Mouse (Mus musculus) naive thymus-derived CD4-positive, alpha-beta T cell, adult 2 months (primary cell): ENCODE data around the gene Zfp398.

Experiments used
- DNase-seq: peaks from one replicate; pipeline ENCODE4 v3.0.0-alpha.2; 2011; ENCODE audit warnings: low read depth

Gene Zfp398

GRCm38 (mm10) chr6:47903587-47903986, 68.1 kb downstream of the Zfp398 start:
- no peak for DNase-seq

- no peak for DNase-seq
Observed at GRCm38 (mm10) chr6:47904361-47904760, 68.9 kb downstream of the Zfp398 start.

GRCm38 (mm10) chr6:47904917-47905695, 69.6 kb downstream of the Zfp398 start:
- DNase-seq = no peak

GRCm38 (mm10) chr6:47906326-47906725, 70.9 kb downstream of the Zfp398 start:
- DNase-seq = no peak

- DNase-seq = no peak
Observed at GRCm38 (mm10) chr6:47909007-47909406, 73.5 kb downstream of the Zfp398 start.

GRCm38 (mm10) chr6:47911650-47912049, 76.2 kb downstream of the Zfp398 start:
- DNase-seq = no peak

- no peak for DNase-seq
Observed at GRCm38 (mm10) chr6:47912991-47913390, 77.5 kb downstream of the Zfp398 start.

GRCm38 (mm10) chr6:47917051-47917450, 81.6 kb downstream of the Zfp398 start:
- DNase-seq = no peak

GRCm38 (mm10) chr6:47918768-47919274, 83.4 kb downstream of the Zfp398 start:
- no peak for DNase-seq

- DNase-seq = no peak
Observed at GRCm38 (mm10) chr6:47919646-47920446, 84.4 kb downstream of the Zfp398 start.

- DNase-seq = peak; percentile 93
Observed at GRCm38 (mm10) chr6:47920447-47921340, 85.2 kb downstream of the Zfp398 start, which contains the start of gene Zfp212. Gene Zfp212, plus strand, starts transcription at chr6:47920476.
